ENCODE assay signal across 8 mouse cellular contexts in genomic region chr1:74036560-74037390, GRCm38 (mm10).
DNase-seq lines count a peak whose midpoint lies in the region; ATAC-seq and TF ChIP-seq lines count a peak whose summit lies in the region.

No protein-coding gene starts in this region.

- peak overlapping the region; percentile 90 for H3K9ac ChIP-seq in heart, adult 2 months (ENCODE audit: low read depth, low read length)
- peak overlapping the region; percentile 58 for H3K9ac ChIP-seq in lung, embryonic 14.5 days

- intact Hi-C loops in heart, adult 2 months (cut with DNase I), result loop anchor here (2.0 kb wide), 1 partner anchor 30 kb away; no protein-coding TSS in a partner anchor

- peaks cover 19% of the 10 kb centered on the region for H3K4me1 ChIP-seq in bone marrow macrophage, adult 2 months (ENCODE audit: control insufficient read depth, insufficient read depth, low read length)
- H3K4me1 ChIP-seq in heart, adult 2 months (ENCODE audit: control insufficient read depth, insufficient read depth, low read length), result peaks cover 36% of the 10 kb centered on the region
- H3K4me1 ChIP-seq in lung, embryonic 14.5 days (ENCODE audit: insufficient read depth), result peaks cover 35% of the 10 kb centered on the region

- H3K4me2 ChIP-seq in lung, embryonic 14.5 days, result peak overlapping the region; percentile 73

- no peak for TF ChIP-seq POLR2A in bone marrow macrophage, adult 2 months (IDR thresholded peaks at IDR 0.05; ENCODE audit: borderline replicate concordance, low read depth, low read length)
- peak; percentile 82 for TF ChIP-seq POLR2A in heart, adult 2 months (IDR thresholded peaks at IDR 0.05; ENCODE audit: insufficient read depth, low read depth, low read length)

- peaks cover 6% of the 10 kb centered on the region; the same call in 1 of the 2 replicates for H3K79me2 ChIP-seq in heart, adult 2 months (replicated peaks; ENCODE audit: control insufficient read depth, insufficient read depth, low read length)

- TF ChIP-seq CTCF in bone marrow macrophage, adult 2 months (IDR thresholded peaks at IDR 0.05; ENCODE audit: low read depth, low read length), result no peak
- TF ChIP-seq CTCF in heart, adult 2 months (IDR thresholded peaks at IDR 0.05), result peak; percentile 54
- peak; percentile 56; the same call in 1 of the 2 replicates for TF ChIP-seq CTCF in lung, embryonic 14.5 days (IDR thresholded peaks at IDR 0.05; ENCODE audit: low read depth)

- H3K27ac ChIP-seq in bone marrow macrophage, adult 2 months (ENCODE audit: insufficient read depth, low read depth, low read length), result no peak overlapping the region
- peak overlapping the region; percentile 96 for H3K27ac ChIP-seq in heart, adult 2 months
- H3K27ac ChIP-seq in lung, embryonic 14.5 days (ENCODE audit: low read depth), result peak overlapping the region; percentile 69

- no peaks in the 10 kb centered on the region for H3K9me3 ChIP-seq in lung, embryonic 14.5 days (ENCODE audit: low read depth, low read length)

- peak overlapping the region; percentile 26; the same call in 1 of the 2 replicates for H3K4me3 ChIP-seq in bone marrow macrophage, adult 2 months (ENCODE audit: insufficient read depth, low read length)
- H3K4me3 ChIP-seq in heart, adult 2 months, result peak overlapping the region; percentile 79
- peak overlapping the region; percentile 50 for H3K4me3 ChIP-seq in lung, embryonic 14.5 days (ENCODE audit: low read depth, low read length)

- H3K36me3 ChIP-seq in heart, adult 2 months (ENCODE audit: control insufficient read depth, insufficient read depth, low read length), result peaks cover 9% of the 10 kb centered on the region
- no peaks in the 10 kb centered on the region for H3K36me3 ChIP-seq in lung, embryonic 14.5 days (ENCODE audit: insufficient read depth)

- H3K27me3 ChIP-seq in heart, adult 2 months (ENCODE audit: control insufficient read depth, insufficient read depth, low read length), result no peaks in the 10 kb centered on the region
- no peaks in the 10 kb centered on the region for H3K27me3 ChIP-seq in lung, embryonic 14.5 days (ENCODE audit: insufficient read depth, low read length)

- WGBS in heart, adult 2 months, result 4% methylated on average over 38 of the region's 40 CpGs
- 2% methylated on average over 40 of the region's 40 CpGs for WGBS in lung, embryonic 14.5 days

- peak; percentile 62 for ATAC-seq in lung, embryonic 14.5 days (ENCODE audit: insufficient read depth)

- peak; percentile 26 for DNase-seq in 416B (ENCODE audit: low read depth)
- DNase-seq in heart, adult 2 months, result peak; percentile 84 to 86
- peak; percentile 88 for DNase-seq in kidney, adult 18-20 months
- DNase-seq in lung, embryonic 14.5 days, result peak; percentile 74
- DNase-seq in ovary, adult 18-20 months (ENCODE audit: low spot score), result peak; percentile 71
- DNase-seq in yolk sac, embryonic 10.5 days (ENCODE audit: low spot score), result peak; percentile 48
- no peak for DNase-seq in layer of hippocampus, adult 9-11 months

- TF ChIP-seq EP300 in heart, adult 2 months (IDR thresholded peaks at IDR 0.05; ENCODE audit: insufficient read depth, low read depth, low read length), result 0 out of 2 replicates have a peak, but pooled peaks have one; percentile 27

Comparison
In these comparisons a context has a peak if more than half of its experiments do, and no peak if none do; other contexts are left out.
1. H3K4me3 ChIP-seq: peak in every context shown above with its lines; median percentile 79 in heart, adult 2 months; 50 in lung, embryonic 14.5 days; 26 in bone marrow macrophage, adult 2 months.